Mouse (Mus musculus): ENCODE measurements around the gene Leng9.

Gene Leng9

DNA sequence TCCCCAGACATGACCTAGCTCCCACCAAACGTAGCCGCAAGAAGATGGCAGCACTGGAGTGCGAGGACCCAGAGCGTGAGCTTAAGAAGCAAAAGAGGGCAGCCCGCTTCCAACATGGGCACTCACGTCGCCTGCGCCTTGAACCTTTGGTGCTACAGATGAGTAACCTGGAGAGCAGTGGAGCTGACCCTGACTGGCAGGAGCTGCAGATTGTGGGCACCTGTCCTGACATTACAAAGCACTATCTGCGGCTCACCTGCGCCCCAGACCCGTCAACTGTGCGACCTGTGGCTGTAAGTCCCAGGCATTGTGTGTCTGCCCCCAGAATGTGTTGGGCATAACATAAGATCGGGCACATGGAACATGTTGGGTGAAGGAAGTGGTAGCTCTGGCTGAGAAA, 6.1 kb downstream of the Leng9 start:
- DNase-seq (ENCODE audit: low read depth), result no peak

DNA sequence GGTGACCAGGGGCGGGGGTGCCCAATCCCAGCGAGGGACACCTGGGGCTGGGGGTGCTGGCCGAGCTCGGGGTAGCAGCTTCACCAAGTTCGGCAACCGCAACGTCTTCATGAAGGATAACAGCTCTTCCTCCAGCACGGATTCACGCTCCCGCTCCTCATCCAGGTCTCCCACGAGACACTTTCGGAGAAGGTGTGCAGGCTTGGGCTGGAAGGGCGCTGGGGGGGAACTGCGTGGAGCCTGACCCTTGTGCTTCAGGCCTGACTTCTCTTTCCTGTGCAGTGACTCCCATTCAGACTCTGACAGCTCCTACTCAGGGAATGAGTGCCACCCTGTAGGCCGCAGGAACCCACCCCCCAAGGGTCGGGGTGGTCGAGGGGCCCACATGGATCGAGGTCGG, 6.7 kb downstream of the Leng9 start:
- no peak for DNase-seq (ENCODE audit: low read depth)

DNA sequence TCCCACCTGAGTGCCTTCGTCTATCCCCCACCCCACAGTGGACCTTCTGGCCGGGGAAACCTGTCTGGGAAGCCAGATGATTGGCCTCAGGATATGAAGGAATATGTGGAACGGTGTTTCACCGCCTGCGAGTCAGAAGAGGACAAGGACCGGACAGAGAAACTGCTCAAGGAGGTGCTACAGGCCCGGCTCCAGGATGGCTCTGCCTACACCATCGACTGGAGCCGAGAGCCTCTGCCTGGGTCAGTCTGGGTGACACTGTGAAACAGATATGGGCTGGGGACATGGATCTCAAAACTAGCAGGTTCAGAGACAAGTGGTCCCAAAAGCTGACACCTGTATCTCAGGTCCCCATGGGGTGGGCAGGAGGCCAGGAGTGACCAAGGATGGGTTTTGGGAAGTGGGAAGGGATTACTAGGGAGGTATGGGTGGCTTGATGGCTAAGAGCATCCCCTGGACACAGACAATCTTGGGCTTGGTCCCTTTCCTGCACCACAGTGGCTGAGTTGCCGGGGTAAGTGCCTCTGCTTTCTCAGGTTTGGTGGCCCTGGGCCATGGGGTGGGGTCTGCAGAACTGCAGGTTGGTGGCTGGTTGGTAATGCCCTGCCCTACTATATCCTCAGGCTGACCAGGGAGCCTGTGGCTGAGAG, 7.3 kb downstream of the Leng9 start:
- DNase-seq (ENCODE audit: low read depth), result no peak

DNA sequence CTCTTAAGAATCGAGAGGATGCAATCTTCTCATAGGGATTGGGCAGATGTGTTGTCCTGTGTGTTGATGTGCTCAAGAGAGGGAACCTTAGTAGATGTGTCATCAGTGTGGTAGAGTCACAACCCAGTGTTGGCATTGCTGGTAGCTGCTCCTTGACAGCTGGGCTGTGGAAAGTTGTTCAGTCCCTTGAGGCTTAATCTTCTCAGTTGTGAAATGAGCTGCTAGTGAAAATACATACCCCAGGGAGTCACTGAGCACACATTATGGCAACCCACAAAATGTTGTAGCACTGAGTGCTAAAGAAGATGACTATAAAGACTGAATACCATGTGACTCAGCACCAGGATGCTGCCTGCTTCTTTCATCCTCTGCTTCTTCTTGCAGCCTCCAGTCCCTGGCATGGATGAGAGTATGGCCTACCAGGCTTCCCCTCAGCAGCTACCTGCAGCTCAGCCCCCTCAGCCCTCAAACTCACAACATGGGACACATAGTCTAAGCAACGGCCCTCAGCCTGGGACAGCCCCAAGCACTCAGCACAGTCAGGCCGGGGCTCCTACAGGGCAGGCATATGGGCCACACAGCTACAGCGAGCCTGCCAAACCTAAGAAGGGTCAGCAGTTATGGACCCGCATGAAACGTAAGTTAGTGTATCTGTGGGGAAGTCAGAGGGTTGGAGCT, 8.4 kb downstream of the Leng9 start:
- DNase-seq (ENCODE audit: low read depth), result no peak

DNA sequence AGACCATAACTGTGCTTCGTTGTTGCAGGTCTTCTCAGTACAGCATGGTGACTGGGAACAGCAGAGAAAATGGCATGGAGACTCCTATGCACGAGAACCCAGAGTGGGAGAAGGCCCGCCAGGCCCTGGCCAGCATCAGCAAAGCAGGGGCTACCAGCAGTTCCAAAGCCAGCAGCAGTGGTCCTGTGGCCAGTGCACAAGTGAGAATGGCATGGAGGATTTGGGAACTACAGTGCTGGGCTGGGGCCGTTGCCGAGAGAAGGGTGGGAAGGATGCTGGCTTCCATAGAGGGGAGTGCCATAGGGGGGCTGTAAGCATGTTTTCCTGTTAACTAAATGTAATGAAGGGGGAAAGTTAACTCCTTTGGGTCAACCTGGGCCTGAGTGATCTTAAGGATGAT, 10.8 kb downstream of the Leng9 start:
- DNase-seq (ENCODE audit: low read depth), result no peak

DNA sequence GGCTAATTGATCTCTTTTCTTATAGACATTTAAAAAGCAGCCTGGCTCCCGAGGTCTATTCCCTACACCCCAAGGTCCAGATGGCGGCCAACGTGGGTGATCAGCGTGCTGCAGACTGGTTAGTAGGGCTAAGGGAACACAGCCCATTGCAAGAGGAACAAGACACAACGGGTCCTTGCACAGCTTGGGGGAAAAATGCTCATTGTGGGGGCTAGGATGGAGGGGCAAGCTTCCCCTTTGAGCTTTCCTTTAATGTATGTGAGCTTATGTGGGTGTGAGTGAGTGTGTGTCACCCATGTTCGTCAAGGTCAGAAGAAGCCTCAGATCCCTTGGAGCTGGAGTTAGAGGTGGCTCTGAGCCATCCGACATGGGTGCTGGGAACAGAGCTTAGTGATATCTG, 11.5 kb downstream of the Leng9 start:
- no peak for DNase-seq (ENCODE audit: low read depth)

DNA sequence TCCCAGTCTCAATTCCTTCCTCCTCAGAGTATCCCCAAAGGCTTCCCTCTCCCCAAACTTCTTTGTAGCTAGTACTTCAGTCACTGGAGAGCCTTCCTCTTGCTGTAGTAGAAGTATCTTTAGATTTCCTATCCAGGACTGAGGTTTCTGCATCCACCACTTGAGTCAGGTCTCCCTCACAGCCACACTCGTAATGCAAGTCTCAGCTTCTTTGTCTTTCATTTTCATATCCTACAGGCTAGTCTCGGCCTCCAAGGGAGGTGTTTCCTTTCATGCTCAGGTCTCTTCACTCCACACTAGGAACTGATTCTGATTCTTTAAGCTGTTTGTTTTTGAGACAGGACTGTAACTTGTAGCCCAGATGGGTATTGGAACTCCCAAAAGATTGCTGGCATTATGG, 12.0 kb downstream of the Leng9 start:
- DNase-seq (ENCODE audit: low read depth), result no peak

DNA sequence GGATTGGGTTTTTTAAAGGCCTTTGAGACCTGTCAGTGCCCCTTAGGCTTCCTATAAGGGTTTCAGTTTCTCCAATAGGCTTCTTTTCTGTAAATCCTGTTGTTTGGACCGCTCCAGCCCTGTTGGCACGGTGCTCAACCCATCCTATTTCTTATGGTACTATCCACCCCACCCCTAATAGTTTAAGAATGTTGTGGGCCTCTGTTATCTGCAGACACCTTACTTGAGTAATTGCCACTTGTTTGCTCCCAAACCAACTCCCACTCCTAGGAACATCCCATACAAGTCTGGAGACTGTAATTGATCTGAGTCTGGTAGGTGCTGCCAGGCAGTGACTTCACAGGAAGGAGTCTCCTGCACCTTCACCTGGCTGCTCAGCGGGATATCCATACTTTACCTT, 12.4 kb downstream of the Leng9 start:
- no peak for DNase-seq (ENCODE audit: low read depth)

DNA sequence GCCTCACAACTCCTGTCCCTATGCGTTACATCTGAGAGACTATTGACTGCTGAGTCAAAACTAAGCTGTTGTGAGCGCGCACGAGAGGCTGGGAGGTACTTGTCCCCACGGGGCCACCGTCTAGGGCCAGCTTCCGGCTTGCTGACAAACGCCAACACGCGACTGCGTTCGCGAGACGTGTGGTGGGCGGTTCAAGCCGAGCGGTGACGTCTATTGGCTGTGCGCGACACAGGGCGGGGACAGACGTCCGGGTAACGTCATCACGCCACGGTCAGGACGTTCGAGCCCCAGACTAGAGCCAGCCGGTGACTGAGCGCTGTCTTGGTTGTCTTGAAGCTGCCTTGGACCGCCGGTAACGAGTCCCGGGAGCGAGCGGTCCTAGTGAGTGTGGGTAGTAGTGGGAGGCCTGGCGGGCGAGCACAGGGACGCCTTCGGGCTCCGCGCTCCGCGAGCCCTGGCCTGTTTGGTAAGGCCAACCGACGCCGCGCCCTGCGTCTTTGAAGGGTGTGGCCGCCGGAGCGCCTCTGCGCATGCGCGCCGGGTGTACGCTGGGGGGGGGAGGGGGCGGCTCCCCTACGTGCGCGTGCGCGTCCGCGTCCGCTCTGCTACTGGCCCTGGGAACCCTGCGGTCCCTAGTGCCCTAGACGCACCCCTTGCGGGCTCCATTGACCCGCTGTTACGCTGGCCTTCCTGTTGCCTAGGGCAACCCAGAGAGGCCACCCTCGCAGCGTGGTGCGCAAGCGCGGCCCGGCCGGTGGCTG, 13.2 kb downstream of the Leng9 start, which contains the start of gene Leng8:
TSS of gene Leng8 (plus strand) at position 269 of the 761 bp plus-strand sequence.
- peak; percentile 99 for DNase-seq (ENCODE audit: low read depth)

DNA sequence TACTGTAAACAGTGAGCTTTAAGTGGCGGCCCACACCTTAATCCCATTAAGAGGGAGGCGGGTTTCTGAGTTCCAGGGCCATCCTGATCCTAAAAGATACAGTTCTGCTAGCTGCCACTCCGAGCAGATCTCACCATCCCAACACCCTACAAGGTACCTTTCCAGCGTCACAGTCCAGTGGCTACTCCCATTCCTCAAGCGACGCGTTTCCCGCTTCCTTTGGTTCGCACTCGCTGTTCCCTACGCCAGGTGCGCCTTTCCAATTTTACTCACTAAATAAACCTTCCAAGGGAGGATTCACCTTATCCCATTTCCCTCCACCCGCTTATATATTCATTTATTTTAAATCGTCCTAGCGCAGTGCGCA, 13.8 kb downstream of the Leng9 start:
- no peak for DNase-seq (ENCODE audit: low read depth)

DNA sequence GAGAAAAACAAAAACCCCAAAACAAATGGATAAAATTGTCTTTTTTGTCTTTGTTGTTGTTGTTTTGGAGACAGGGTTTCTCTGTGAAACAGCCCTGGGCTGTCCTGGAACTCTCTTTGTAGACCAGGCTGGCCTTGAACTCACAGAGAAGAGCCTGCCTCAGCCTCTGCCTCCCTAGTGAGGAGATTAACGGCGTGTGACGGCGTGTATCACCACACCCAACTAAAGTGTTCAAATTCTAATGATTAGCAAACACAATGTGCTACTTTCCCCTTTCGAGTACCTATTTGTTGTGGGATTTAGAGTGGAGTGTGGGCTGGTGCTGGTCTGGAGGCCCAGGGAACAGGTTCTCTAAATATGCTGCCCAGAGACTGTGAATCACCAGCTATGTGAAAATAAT, 15.3 kb downstream of the Leng9 start:
- DNase-seq (ENCODE audit: low read depth), result no peak

DNA sequence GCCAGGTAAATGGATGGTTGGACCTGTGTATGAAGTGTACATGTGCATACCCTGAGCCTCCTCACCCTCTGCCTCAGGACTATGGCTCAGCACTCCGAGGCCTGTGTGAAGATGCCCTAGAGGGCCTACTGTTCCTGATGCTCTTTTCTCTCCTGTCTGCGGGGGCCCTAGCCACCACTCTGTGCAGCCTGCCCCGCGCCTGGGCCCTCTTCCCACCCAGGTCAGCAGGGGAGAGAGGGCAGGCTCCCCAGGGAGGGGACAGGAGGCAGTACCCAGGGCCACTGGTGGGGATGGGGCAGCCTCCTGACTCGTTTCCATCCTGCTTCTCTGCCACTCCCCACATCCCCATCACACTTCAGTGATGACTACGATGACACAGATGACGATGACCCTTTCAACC, 17.2 kb downstream of the Leng9 start:
- no peak for DNase-seq (ENCODE audit: low read depth)

DNA sequence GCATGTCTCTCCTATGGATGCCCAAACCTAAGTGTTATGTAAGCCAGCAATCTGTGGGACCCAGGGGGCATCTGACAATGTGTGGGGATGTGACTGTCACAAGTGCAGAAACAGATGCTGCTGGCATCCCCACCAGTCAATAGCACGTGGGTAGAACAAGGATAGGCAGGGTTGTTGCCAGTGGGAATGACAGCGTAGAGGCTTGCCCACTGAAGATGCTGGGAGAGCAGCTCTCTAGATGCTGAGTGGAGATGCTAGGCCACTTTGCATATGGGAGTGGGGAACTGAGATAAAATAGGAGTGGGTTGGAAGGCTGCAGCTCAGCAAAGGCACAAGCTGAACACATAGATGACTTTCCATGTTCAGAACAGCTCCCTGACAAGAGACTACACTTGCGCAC, 17.6 kb downstream of the Leng9 start:
- no peak for DNase-seq (ENCODE audit: low read depth)

DNA sequence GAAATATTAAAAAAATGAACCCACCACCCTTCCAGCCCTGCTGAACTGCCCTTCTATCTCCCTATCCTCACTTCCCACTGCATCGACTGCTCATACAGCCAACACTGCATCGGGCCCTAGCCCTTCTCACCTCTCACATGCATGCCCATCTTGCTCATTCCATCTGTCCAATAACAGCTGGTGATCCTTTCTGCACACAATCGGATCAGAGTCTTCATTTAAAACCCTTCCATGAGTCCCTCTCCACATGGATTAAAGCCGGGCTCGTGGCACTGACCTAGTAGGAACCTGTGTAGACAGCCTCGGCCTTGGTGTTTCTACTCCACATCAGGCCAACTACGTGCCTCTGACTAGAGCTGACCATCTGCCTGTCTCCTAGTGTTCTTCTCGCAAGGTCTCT, 18.2 kb downstream of the Leng9 start:
- no peak for DNase-seq (ENCODE audit: low read depth)

DNA sequence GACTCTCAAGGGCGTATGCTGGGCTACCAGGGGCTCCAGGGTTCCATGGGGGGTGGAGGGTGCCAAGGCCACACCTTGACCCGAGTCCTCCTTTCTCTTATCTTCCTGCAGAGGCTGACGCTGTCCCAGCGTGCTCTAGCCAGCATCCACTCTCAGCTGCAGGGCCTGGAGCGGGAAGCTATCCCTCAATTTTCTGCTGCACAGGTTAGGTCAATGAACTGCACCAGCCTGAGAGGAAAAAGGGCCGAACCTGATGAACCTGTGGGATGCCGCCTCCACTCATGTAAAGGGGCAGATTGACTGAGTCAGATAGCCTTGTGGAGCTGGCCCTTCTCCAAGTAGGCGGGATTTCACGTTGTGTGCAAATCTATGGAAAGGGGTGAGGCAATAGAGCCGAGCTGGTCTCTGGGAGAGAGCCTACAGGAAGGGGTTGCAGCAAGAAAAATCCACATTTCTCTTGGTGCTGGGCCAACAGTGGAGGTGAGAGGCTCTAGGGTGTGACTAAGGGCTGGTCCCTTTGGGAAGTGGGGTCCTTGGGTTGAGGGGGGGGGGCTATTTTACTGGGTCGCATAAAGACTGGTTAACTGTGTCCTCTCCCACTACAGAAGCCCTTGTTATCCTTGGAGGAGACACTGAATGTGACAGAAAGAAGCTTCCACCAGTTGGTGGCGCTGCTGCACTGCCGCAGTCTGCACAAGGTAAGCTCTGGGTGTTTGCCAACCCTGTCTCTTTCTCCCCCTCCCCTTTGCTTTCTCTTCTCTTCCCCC, 19.3 kb downstream of the Leng9 start:
- peak; percentile 93 for DNase-seq (ENCODE audit: low read depth)

DNA sequence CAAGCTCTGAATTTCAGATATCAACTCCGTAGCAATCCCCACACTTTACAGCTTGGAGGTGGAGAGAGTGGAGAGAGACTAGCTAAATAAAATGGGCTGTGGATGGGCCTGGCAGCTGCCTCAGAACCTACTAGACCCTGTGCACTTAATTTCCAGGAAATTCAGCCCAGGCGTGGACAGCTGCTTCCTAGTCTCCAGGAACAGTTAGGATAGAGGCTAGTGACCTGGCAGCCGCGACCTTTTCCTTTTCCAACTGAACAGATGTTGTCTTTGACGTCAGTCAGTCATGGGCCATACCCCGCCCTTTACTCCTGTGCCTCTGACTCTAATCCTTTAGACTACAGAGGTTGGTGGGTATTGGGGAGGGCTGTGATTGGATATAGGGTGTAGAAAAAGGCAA, 21.3 kb downstream of the Leng9 start:
- DNase-seq (ENCODE audit: low read depth), result no peak

DNA sequence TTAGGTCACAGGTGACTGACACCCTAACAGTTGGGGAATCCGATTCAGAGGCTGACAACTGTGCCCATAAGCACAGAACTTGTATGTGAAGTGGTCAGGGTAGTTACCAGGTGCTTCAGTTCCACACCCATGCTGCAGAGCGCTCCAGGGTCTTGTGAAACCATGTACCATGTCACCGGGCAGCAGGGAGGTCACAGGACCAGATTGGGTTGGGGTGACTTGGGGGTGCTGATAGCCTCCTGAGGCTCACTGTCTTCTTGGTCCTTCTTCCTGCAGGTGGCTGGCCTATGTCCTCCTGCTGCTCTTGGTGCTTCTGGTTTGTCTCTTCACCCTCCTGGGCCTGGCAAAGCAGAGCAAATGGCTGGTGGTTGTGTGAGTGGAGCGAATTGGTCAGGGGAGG, 22.3 kb downstream of the Leng9 start:
- DNase-seq (ENCODE audit: low read depth), result no peak

DNA sequence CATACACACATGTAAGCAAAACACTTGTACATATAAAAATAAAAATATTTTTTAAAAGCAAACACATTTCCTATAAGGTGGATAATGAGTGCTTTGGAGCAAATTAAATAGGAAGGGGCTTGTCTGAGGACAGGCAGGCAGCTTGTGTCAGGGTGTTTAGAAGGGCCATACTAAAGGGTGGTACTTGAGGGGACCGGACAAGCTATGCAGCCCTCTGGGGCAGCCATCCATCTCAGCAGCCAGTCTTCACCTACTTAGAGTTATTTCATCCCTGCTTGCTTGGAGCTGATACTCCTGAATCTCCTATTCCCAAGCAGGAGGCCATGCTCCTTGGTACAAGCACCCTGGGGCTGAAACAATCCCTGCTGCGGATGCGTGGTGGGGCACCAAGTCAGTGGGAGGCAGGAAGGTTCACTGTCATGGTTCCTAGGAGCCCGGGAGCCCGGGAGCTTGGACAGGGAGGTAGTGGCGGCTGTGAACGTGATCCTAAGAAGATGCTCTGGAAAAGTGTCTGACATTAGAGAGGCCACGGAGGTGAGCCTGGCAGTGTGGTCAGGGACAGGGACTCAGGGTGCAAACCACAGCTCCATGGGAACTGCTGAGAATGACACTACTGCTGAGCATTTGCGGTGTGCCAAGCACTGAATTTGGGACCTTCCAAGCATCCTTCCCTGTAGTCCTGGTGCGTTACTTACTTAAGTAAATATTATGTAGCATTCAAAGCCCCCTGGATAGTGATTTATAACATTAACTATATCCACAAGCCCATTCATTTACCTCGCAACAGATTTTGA, 23.0 kb downstream of the Leng9 start:
- DNase-seq (ENCODE audit: low read depth), result no peak

DNA sequence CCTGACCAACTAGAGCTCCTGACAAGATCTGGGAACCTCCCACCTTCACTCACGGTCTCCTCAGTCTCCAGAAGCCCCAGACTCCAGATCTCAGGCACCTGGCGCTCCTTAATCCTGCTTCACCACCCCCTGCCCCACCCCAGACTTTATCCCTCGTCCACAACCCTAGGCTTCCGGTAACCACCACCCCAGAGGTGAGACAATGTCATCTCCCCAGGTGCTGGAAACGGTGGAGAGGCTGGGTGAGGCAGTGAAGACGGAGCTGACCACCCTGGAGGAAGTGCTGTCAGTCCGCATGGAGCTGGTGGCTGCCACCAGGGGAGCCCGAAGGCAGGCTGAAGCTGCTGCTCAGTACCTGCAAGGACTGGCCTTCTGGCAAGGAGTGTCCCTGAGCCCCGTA, 24.9 kb downstream of the Leng9 start:
- DNase-seq (ENCODE audit: low read depth), result no peak

DNA sequence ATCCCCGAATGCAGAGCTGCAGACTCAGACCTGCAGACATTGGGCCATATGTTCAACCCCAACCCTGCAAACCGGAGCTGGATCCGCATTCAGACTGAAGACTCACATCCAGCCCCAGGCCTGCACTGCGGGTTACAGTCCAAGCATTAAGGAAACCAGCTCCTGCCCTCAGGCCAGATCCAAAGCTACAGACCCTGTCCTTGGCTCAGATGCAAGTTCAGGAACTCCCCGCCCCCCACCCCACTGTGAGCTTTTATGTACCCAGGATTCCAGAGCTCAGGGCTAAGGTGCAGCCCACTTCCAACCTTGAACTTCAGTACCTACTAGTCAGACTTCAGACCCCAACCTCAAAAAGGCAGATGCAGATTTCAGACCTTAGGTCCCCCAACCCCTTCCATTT, 25.3 kb downstream of the Leng9 start:
- no peak for DNase-seq (ENCODE audit: low read depth)

DNA sequence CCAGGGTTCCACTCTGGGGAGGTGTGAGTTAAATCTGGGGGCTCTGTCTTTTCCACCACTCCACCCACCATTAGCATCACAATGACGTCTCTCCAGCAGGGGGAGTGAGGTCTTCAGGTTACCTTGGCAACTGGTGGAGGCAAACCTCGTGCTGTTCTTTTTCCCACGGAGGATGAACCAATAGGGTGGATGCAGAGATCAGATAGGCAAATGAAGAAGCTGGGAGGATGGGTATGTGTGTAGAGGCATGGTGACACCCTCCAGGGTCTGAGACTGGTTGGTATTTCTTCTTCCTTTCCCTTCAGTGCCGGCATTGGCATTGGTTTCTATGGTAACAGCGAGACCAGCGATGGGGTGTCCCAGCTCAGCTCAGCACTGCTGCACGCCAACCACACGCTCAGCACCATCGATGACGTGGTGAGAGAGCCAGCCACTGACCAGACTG, 25.8 kb downstream of the Leng9 start:
- peak; percentile 81 for DNase-seq (ENCODE audit: low read depth)

DNA sequence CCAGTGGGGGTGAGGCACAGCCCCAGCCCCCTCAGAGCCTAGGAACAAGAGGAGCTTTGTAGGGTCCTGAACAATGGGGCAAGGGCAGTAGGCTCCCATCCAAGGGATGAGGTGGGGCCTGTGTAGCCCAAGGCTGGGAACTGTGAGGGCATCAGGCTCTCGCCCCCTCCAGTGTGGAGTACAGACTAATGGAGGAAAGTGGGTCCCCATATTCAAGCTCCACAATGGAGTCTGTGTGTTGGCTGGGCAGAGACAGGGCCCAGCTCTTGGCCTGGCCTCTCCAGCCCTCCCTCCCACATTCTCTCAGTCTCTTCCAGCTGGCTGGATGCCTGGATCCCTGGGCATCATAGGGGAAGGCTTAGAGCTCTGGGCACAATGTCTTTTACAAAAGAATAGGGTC, 26.4 kb downstream of the Leng9 start:
- DNase-seq (ENCODE audit: low read depth), result no peak
